Mouse (Mus musculus): ENCODE measurements at regions not wholly inside any gene's neighbourhood (a gene's known extent, or its start where the extent isn't known, plus 50 kb on each side); places are given as distances from the start of the nearest gene placed in this dataset.
"Not testable (repeated sequence)": the region's sequence is repeated elsewhere in the genome, so short reads cannot be mapped to it uniquely, and the experiment has no call there.

GRCm38 (mm10) chr10:118602922-118603321 is 162.1 kb downstream of the Ifng start:
- no peak for DNase-seq (ENCODE audit: low spot score in 2 of 2)

DNA sequence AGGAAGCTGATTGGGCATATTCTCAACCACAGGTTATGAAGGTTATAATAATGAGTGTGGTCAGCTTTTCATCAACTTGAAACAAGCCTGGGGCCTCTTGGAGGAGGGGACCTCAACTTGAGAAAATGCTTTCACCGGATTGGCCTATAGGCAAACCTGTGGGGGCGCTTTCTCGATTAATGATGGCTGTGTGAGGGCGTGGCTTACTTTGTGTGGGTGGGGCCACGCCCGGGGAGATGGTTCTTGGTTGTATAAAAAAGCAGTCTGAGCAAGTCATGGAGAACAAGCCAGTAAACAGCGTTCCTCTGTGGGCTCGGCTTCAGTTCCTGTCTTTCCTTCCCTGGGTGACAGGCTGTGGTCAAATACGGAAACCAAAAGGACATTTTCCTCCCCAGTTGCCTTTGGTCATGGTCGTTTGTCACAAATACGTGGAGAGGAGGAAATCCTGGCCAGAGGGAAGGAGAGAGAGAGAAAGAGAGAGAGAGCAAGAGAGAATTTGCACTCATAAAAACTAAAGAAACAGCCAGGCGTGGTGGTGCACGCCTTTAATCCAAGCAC is 163.1 kb downstream of the Ifng start:
- no peak for DNase-seq (ENCODE audit: low spot score in 2 of 2)

DNA sequence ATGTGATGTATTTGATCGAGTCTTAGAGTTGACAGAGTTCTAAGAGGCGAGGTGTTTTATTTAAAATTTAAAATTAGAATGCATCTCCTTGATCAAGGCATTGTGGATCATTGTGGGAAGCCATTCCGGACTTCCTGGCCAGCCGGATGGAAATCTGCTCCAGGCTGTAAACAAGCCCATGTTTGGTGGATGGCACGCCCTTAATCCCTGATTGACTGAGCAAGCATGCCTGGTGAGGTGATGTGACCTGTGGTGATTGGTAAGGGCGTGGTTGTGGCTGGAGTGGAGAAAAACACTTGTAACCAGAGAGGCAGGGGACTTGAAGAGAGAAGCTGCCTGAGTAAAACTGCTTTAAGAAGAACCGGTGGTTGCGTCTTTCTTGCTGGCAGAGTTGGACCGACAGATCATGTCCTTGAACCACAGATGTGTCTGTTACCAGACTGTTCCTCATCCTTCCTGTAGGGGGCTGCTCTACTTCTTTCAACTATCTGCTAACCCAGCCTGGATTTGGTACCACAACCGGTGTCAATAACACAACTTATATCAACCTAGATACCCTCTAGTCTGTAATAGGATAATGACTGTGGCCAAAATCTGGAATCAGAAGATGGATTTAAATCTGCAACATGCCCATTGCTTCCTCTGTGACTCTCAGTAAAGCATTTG is 164.4 kb downstream of the Ifng start:
- no peak for DNase-seq (ENCODE audit: low spot score in 2 of 2)

DNA sequence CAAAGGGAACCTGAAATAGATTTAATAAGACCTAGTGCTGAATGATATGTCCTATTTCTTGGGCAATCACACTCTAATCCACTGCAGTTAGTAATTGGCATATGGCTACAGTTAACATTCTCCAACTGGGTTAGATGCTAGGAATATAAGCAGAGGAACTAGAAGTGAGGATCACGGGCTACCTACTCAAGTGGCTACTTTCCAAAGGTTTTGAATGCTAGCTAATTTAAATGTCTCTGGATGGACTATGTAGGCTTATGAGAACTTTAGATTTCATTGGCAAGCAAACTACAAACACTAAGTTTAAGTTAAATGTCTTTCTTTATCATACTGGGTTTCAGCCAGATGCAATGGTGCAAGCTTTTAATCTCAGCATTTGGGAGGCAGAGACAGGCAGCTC is 166.6 kb downstream of the Ifng start:
- no peak for DNase-seq (ENCODE audit: low spot score in 2 of 2)

GRCm38 (mm10) chr10:118608376-118609145 is 167.7 kb downstream of the Ifng start:
- peak in 1 of 2 experiments; percentile 21 for DNase-seq (ENCODE audit: low spot score in 2 of 2)

DNA sequence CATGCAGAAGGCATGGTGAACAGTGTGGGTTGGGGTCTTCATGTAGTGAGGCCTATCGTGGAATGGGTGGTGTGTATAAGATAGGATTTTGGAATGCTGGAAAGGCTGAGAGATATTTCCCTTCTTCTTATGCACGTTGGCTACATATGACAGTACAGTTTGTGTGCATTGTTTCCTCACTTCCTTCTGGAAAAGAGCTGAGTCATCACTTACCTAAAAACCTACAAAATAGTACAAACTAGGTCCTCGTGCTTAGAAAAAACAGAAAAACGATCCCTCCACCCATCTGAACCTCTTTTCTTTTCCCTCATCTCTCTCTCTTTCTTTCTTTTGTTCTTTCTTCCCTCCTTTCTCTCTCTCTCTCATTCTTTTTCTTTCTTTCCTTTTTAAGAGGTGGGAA is 168.3 kb downstream of the Ifng start:
- no peak for DNase-seq (ENCODE audit: low spot score in 2 of 2)

DNA sequence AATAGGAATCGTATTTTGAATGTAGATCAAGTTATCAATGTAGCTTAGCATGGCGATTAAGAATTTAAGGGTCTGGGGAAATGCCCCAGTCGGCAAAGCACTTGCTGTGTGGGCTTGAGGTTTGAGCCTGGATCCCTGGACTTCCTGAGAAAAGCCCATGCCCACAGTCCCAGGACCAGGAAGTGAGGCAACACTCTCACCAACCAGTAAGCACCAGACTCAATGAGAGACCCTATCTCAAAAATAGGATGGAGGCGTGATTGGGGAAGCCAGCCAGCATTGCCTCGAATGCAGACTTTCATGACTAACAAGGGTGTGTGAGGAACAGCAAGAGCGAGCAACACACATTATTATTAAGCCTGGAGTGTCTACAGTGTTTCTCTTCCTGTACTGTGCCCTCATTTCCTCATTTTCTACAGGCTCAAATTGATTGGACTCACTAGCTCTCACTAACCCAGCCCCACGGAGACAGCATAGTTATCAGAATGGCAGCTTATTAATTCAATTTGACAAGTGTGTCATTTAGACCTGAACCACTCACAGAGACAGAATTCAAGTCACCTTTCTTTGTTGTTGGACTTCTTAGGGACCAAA is 170.1 kb downstream of the Ifng start:
- no peak for DNase-seq (ENCODE audit: low spot score in 2 of 2)

GRCm38 (mm10) chr10:118612091-118612490 is 171.2 kb downstream of the Ifng start:
- DNase-seq (ENCODE audit: low spot score in 2 of 2), result no peak

DNA sequence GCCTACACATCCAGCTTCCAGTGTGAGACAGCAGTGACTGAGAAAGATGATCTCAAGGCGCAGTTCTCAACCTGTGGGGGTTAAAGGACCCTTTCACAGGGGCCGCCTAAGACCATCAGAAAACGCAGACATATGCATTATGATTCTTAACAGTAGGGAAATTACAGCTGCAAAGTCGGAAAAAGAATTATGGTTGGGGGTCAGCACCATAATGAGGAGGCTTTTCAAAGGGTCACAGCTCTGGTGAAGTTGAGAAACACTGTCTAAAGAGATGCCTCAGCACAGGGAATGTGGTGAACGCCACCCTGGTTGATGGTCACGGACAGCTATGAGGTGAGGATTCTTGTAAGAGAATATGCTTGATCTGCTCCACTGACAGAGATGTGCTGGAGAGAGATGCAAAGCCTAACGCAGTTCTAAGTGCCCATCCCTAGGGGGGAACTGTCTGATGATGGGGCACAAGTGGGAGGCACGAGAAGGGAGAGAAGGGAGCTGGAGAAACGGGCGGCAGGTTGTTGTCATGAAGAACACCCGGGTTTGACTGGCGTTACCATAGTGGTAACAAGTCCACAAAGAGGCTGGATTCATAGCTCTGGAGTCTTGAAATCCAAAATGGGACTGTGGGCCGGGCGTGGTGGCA is 172.3 kb downstream of the Ifng start:
- no peak for DNase-seq (ENCODE audit: low spot score in 2 of 2)

DNA sequence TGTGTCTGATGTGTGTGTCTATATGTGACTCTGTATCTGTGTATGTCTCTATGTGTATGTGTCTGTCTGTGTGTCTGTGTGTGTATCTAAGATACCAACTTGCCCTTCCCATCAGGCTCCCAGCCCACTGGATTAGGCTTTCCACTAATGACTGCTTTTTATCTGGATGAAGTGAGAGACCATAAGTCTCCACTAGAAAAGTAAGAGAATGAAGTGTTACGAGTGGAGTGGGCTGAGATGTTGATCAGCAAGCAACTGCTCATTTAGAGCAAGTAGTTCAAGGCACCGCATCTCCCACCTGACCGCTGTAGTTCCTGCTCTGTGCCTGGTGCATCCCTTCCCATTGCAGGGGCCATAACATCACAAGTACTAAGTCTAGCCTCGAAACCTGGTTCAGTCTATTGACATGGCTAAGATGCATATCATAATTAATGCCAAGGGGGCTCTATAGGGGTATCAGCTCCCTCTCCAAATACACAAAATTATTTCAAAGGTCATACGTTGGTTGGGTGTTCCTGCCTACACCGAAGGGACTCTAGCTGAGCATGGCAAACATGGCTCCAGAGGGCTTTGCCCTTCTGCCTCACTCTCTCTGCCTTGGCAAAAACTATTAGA is 173.5 kb downstream of the Ifng start:
- no peak for DNase-seq (ENCODE audit: low spot score in 2 of 2)

GRCm38 (mm10) chr10:118615131-118616020 is 174.5 kb downstream of the Ifng start:
- no peak for DNase-seq (ENCODE audit: low spot score in 2 of 2)

DNA sequence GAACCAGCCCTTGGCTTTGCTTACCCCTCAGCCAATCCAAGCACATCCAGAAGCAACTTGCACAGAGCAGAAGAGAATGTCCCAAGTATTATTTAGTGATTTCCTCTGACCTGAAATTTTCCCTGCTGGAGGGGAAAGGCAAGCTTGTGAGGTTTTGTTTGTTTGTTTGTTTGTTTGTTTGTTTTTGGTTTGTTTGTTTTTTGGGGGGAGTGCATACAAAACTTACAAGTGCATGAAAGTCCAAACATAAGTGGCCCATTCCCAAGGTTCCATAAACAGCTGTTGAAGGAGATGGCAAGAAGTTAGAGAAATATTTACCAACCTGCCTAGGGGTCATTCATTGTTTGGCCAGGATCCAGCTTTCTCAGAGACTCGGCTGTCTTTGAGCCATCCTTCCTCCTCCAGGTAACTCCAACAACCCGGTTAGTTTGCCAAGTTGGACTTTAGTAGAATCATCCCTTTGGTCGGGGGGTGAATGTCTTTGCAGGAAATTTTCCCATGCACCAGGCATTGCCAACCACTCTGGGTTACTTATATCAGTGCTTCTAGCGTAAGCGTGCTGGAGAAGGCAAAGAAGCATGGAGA is 175.3 kb downstream of the Ifng start:
- no peak for DNase-seq (ENCODE audit: low spot score in 2 of 2)

- DNase-seq (ENCODE audit: low spot score in 2 of 2), result no peak
These were observed 176.6 kb downstream of the Ifng start for GRCm38 (mm10) chr10:118617291-118618044.

DNA sequence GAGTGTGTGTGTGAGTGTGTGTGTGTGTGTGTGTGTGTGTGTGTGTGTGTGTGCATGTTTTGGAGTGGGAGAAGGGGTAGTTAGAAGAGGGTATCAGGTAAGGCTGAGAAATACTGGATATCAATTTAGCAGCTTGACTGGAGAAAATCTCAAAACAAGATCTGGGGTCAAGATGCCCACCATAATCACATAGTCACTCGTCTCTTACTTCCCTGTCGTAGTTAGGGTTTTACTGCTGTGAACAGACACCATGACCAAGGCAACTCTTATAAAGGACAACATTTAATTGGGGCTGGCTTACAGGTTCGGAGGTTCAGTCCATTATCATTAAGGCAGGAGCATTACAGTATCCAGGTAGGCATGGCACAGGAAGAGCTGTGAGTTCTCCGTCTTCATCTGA is 177.4 kb downstream of the Ifng start:
- DNase-seq (ENCODE audit: low spot score in 2 of 2), result not testable (repeated sequence)

- DNase-seq (ENCODE audit: low spot score in 2 of 2), result no peak
These were observed 178.1 kb downstream of the Ifng start for GRCm38 (mm10) chr10:118618766-118619600.

GRCm38 (mm10) chr10:118619601-118620000 is 178.8 kb downstream of the Ifng start:
- DNase-seq (ENCODE audit: low spot score in 2 of 2), result no peak

- DNase-seq (ENCODE audit: low spot score in 2 of 2), result no peak
These were observed 179.8 kb downstream of the Ifng start for GRCm38 (mm10) chr10:118620611-118621010.

DNA sequence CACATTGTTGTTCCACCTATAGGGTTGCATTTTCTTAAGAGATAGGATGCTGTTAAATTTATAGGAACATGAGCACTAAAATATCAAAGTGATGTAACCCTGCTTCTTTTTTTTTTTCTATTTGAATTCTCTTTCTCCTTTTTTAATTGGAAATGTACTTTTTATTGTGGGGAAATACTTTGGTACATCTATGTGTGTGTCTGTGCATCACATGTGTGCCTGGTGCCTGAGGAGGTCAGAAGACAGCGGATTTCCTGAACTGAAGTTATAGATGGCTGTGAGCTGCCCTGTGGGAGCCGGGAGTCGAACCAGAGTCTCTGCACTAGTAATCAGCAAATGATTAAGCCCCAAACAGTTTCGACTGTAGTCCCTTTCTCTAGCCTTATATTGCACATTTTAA is 180.7 kb downstream of the Ifng start:
- no peak for DNase-seq (ENCODE audit: low spot score in 2 of 2)
